Comparison of ENCODE assay signal across 8 mouse cellular contexts in the genomic region with DNA sequence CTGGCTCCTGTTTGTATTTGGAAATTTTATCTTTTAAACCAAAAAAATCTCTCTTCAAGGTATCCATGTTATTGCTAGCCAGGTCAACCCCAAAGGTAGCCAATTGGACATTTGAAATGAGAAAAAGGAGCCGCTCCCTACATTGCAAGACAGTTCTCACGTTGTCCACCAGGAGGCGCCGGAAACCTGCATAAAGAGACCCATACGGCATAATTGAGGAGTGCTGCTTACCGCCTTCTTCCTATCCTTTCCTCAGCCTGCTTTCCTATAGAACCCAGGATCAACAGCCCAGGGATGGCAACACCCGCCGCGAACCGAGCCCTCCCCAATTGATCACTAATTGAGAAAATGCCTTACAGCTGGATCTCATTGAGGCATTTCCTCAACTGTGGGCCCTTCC. TPM values are rescaled to one million over a fixed set of nuclear protein-coding genes. Genes with fewer than 3 reads are reported as not detected.
DNase-seq lines count a peak whose midpoint lies in the region; ATAC-seq and TF ChIP-seq lines count a peak whose summit lies in the region.

No protein-coding gene starts in this region.

- TF ChIP-seq CTCF in kidney, adult 2 months (conservative IDR thresholded peaks at IDR 0.05; ENCODE audit: insufficient read depth, insufficient read length, low read depth, low read length) = peak; percentile 93
- TF ChIP-seq CTCF in olfactory bulb, adult 2 months (IDR thresholded peaks at IDR 0.05; ENCODE audit: insufficient read depth, low read depth, low read length) = peak; percentile 76

- DNase-seq in CD4-positive, CD25-positive, alpha-beta regulatory T cell, adult 2 months (ENCODE audit: low read depth, low spot score) = peak; percentile 88
- DNase-seq in adrenal gland, adult 2 months = peak; percentile 79
- DNase-seq in embryo, embryonic 10 days (ENCODE audit: low spot score) = peak; percentile 89
- DNase-seq in gastrocnemius, postnatal 10 days = peak; percentile 84
- DNase-seq in kidney, adult 2 months = peak; percentile 84
- DNase-seq in thymus, postnatal 0 days (ENCODE audit: low spot score) = peak; percentile 77

- ATAC-seq in limb, embryonic 13.5 days (ENCODE audit: low FRiP score, low read depth) = no peak; the same call in 1 of the 2 replicates

- no peaks in the 10 kb centered on the region for H3K36me3 ChIP-seq in kidney, adult 2 months (ENCODE audit: control insufficient read depth, insufficient read depth, low read length)
- no peaks in the 10 kb centered on the region for H3K36me3 ChIP-seq in limb, embryonic 13.5 days

- H3K9ac ChIP-seq in limb, embryonic 13.5 days = no peak overlapping the region

- H3K4me1 ChIP-seq in kidney, adult 2 months (ENCODE audit: control insufficient read depth, insufficient read depth, low read length) = 0 out of 2 replicates have a peak, but pooled peaks cover 4% of the 10 kb centered on the region
- peaks cover 8% of the 10 kb centered on the region; the same call in 1 of the 2 replicates for H3K4me1 ChIP-seq in limb, embryonic 13.5 days
- H3K4me1 ChIP-seq in olfactory bulb, adult 2 months (ENCODE audit: control insufficient read depth, insufficient read depth, low read length) = 0 out of 2 replicates have a peak, but pooled peaks cover 5% of the 10 kb centered on the region

- no peaks in the 10 kb centered on the region for H3K27me3 ChIP-seq in kidney, adult 2 months (replicated peaks; ENCODE audit: control insufficient read depth, insufficient read depth, low read length)
- 0 out of 2 replicates have a peak, but pooled peaks cover 3% of the 10 kb centered on the region for H3K27me3 ChIP-seq in limb, embryonic 13.5 days

- 0 out of 2 replicates have a peak overlapping the region, but pooled peaks have one; percentile 17 for H3K4me2 ChIP-seq in limb, embryonic 13.5 days (replicated peaks)

- H3K4me3 ChIP-seq in kidney, adult 2 months (ENCODE audit: insufficient read depth, low read depth, low read length) = no peak overlapping the region
- H3K4me3 ChIP-seq in limb, embryonic 13.5 days = no peak overlapping the region
- no peak overlapping the region for H3K4me3 ChIP-seq in olfactory bulb, adult 2 months (ENCODE audit: insufficient read depth, low read depth, low read length)

- no peak overlapping the region for H3K27ac ChIP-seq in kidney, adult 2 months (ENCODE audit: insufficient read depth, low read depth, low read length)
- H3K27ac ChIP-seq in limb, embryonic 13.5 days = no peak overlapping the region
- H3K27ac ChIP-seq in olfactory bulb, adult 2 months (ENCODE audit: insufficient read depth, low read depth, low read length) = no peak overlapping the region

- no peaks in the 10 kb centered on the region for H3K9me3 ChIP-seq in limb, embryonic 13.5 days

- under 1% methylated on average over 10 of the region's 10 CpGs for WGBS in kidney, adult 2 months
- under 1% methylated on average over 10 of the region's 10 CpGs for WGBS in limb, embryonic 13.5 days
- under 1% methylated on average over 10 of the region's 10 CpGs for WGBS in olfactory bulb, adult 2 months

- TF ChIP-seq POLR2A in kidney, adult 2 months (IDR thresholded peaks at IDR 0.05; ENCODE audit: low read depth, low read length) = no peak
- TF ChIP-seq POLR2A in olfactory bulb, adult 2 months (IDR thresholded peaks at IDR 0.05; ENCODE audit: insufficient read depth, low read depth, low read length) = no peak

RNA-seq across cellular contexts. Expression of gene Krt8, which starts 16.2 kb away (rescaled TPM):
- total RNA-seq in adrenal gland, adult 2 months (2021) = 1 to 10 TPM; 1.7 TPM
- polyA plus RNA-seq in adrenal gland, adult 2 months (2012; rRNA removed) = 0.62 and 1.1 TPM in 2 replicates
- 1 to 10 TPM; 1.4 to 1.7 TPM for total RNA-seq in gastrocnemius, postnatal 10 days (2021)
- polyA plus RNA-seq in kidney, adult 2 months (2012; rRNA removed) = 82.8 and 88.0 TPM in 2 replicates
- 7.3 and 7.8 TPM in 2 replicates for polyA plus RNA-seq in limb, embryonic 13.5 days (2015; fragmentation: Nextera tagmentation; extraction: Ambion mirVana)
- not detected in 2 replicates for polyA plus RNA-seq in olfactory bulb, adult 2 months (2012; ENCODE audit: insufficient read depth, insufficient read length, low replicate concordance, missing spikeins)
- 1,106 and 1,123 TPM in 2 replicates for polyA plus RNA-seq in thymus, postnatal 0 days (2015; fragmentation: Nextera tagmentation; extraction: Ambion mirVana)

RNA-seq across cellular contexts. Expression of gene Krt78, which starts 34.0 kb away (rescaled TPM):
- not detected for total RNA-seq in adrenal gland, adult 2 months (2021)
- not detected in 2 replicates for polyA plus RNA-seq in adrenal gland, adult 2 months (2012; rRNA removed)
- total RNA-seq in gastrocnemius, postnatal 10 days (2021) = not detected
- polyA plus RNA-seq in kidney, adult 2 months (2012; rRNA removed) = 0.02 TPM in 1 of 2 replicates, not detected in the other
- 0.06 TPM in 1 of 2 replicates, not detected in the other for polyA plus RNA-seq in limb, embryonic 13.5 days (2015; fragmentation: Nextera tagmentation; extraction: Ambion mirVana)
- not detected in 2 replicates for polyA plus RNA-seq in olfactory bulb, adult 2 months (2012; ENCODE audit: insufficient read depth, insufficient read length, low replicate concordance, missing spikeins)
- polyA plus RNA-seq in thymus, postnatal 0 days (2015; fragmentation: Nextera tagmentation; extraction: Ambion mirVana) = 0.43 and 0.50 TPM in 2 replicates

RNA-seq across cellular contexts. Expression of gene Krt18, which starts 39.9 kb away (rescaled TPM):
- 1 to 10 TPM; 1.6 to 2.5 TPM for total RNA-seq in adrenal gland, adult 2 months (2021)
- 0.61 and 1.1 TPM in 2 replicates for polyA plus RNA-seq in adrenal gland, adult 2 months (2012; rRNA removed)
- 1 to 10 TPM; 1.5 to 2.5 TPM for total RNA-seq in gastrocnemius, postnatal 10 days (2021)
- 20.7 and 25.0 TPM in 2 replicates for polyA plus RNA-seq in kidney, adult 2 months (2012; rRNA removed)
- 20.9 and 21.2 TPM in 2 replicates for polyA plus RNA-seq in limb, embryonic 13.5 days (2015; fragmentation: Nextera tagmentation; extraction: Ambion mirVana)
- polyA plus RNA-seq in olfactory bulb, adult 2 months (2012; ENCODE audit: insufficient read depth, insufficient read length, low replicate concordance, missing spikeins) = not detected in 2 replicates
- polyA plus RNA-seq in thymus, postnatal 0 days (2015; fragmentation: Nextera tagmentation; extraction: Ambion mirVana) = 1,281 and 1,324 TPM in 2 replicates

RNA-seq across cellular contexts. Expression of gene Krt79, which starts 48.0 kb away (rescaled TPM):
- total RNA-seq in adrenal gland, adult 2 months (2021) = 1 to 10 TPM; 1.1 to 2.3 TPM
- polyA plus RNA-seq in adrenal gland, adult 2 months (2012; rRNA removed) = 0.26 and 1.8 TPM in 2 replicates
- not detected for total RNA-seq in gastrocnemius, postnatal 10 days (2021)
- polyA plus RNA-seq in kidney, adult 2 months (2012; rRNA removed) = 0.33 and 0.37 TPM in 2 replicates
- polyA plus RNA-seq in limb, embryonic 13.5 days (2015; fragmentation: Nextera tagmentation; extraction: Ambion mirVana) = 0.15 and 0.20 TPM in 2 replicates
- not detected in 2 replicates for polyA plus RNA-seq in olfactory bulb, adult 2 months (2012; ENCODE audit: insufficient read depth, insufficient read length, low replicate concordance, missing spikeins)
- polyA plus RNA-seq in thymus, postnatal 0 days (2015; fragmentation: Nextera tagmentation; extraction: Ambion mirVana) = 0.71 and 0.74 TPM in 2 replicates

Comparison
In these comparisons a context has a peak if more than half of its experiments do, and no peak if none do; other contexts are left out.
1. RNA of gene Krt8, which starts 16.2 kb away (polyA plus RNA-seq): 1,106 to 1,123 TPM in thymus, postnatal 0 days; not detected in olfactory bulb, adult 2 months, 82.8 to 88.0 TPM in kidney, adult 2 months, 7.3 to 7.8 TPM in limb, embryonic 13.5 days and 0.62 to 1.1 TPM in adrenal gland, adult 2 months; every median in the first group is over 10 times any median in the second.
2. Peak in every context shown above with its lines, with median percentiles within 50 percentile points of each other: DNase-seq.